Mouse (Mus musculus) liver (tissue): Measurements from ENCODE around the gene Cdkn2aip.
A peak's percentile ranks its signal among the peaks of the same experiment; 100 is the strongest.

Experiments used
- DNase-seq: peaks from one replicate; pipeline ENCODE4 v3.0.0-alpha.2; 2020; ENCODE audit warnings: mixed read lengths

Gene Cdkn2aip

GRCm38 (mm10) chr8:47713761-47714745 is at the start of gene Cdkn2aip:
TSS of gene Cdkn2aip (minus strand) at chr8:47713932.
- peak; percentile 94 for DNase-seq

- no peak for DNase-seq
These were observed 49.5 kb upstream of the Cdkn2aip start for GRCm38 (mm10) chr8:47763194-47763593.

- no peak for DNase-seq
These were observed 47.0 kb upstream of the Cdkn2aip start for GRCm38 (mm10) chr8:47760685-47761084.

- no peak for DNase-seq
These were observed 46.5 kb upstream of the Cdkn2aip start for GRCm38 (mm10) chr8:47760186-47760585.

- no peak for DNase-seq
These were observed 39.4 kb upstream of the Cdkn2aip start for GRCm38 (mm10) chr8:47753121-47753520.

- no peak for DNase-seq
These were observed 36.4 kb upstream of the Cdkn2aip start for GRCm38 (mm10) chr8:47750096-47750495.

GRCm38 (mm10) chr8:47749491-47749890 is 35.8 kb upstream of the Cdkn2aip start:
- DNase-seq = no peak

GRCm38 (mm10) chr8:47746304-47746703 is 32.6 kb upstream of the Cdkn2aip start:
- no peak for DNase-seq

GRCm38 (mm10) chr8:47745848-47746247 is 32.1 kb upstream of the Cdkn2aip start:
- no peak for DNase-seq

- DNase-seq = no peak
These were observed 31.1 kb upstream of the Cdkn2aip start for GRCm38 (mm10) chr8:47744803-47745202.

GRCm38 (mm10) chr8:47743419-47743818 is 29.7 kb upstream of the Cdkn2aip start:
- DNase-seq = peak; percentile 74

- no peak for DNase-seq
These were observed 29.3 kb upstream of the Cdkn2aip start for GRCm38 (mm10) chr8:47742992-47743391.

- DNase-seq = no peak
These were observed 28.6 kb upstream of the Cdkn2aip start for GRCm38 (mm10) chr8:47742372-47742771.

- DNase-seq = no peak
These were observed 23.4 kb upstream of the Cdkn2aip start for GRCm38 (mm10) chr8:47737120-47737519.

- DNase-seq = no peak
These were observed 15.6 kb upstream of the Cdkn2aip start for GRCm38 (mm10) chr8:47729324-47729723.

- no peak for DNase-seq
These were observed 13.2 kb upstream of the Cdkn2aip start for GRCm38 (mm10) chr8:47726945-47727344.

GRCm38 (mm10) chr8:47721609-47722008 is 7.9 kb upstream of the Cdkn2aip start:
- no peak for DNase-seq

- no peak for DNase-seq
These were observed 4.9 kb upstream of the Cdkn2aip start for GRCm38 (mm10) chr8:47718641-47719040.

GRCm38 (mm10) chr8:47713171-47713663 is 515 bp downstream of the Cdkn2aip start:
- DNase-seq = peak; percentile 66

- no peak for DNase-seq
These were observed 5.6 kb downstream of the Cdkn2aip start for GRCm38 (mm10) chr8:47708106-47708505.

- DNase-seq = peak; percentile 22
These were observed 7.0 kb downstream of the Cdkn2aip start for GRCm38 (mm10) chr8:47706746-47707145.

GRCm38 (mm10) chr8:47702333-47702732 is 11.4 kb downstream of the Cdkn2aip start:
- DNase-seq = no peak

- no peak for DNase-seq
These were observed 16.0 kb downstream of the Cdkn2aip start for GRCm38 (mm10) chr8:47697696-47698095.

- DNase-seq = no peak
These were observed 18.2 kb downstream of the Cdkn2aip start for GRCm38 (mm10) chr8:47695431-47696105.
